Mouse (Mus musculus) inflammation-experienced regulatory T-cells, adult 6 months (primary cell): Measurements from ENCODE around the gene Arrdc5. TPM values are rescaled to one million over a fixed set of nuclear protein-coding genes. Genes with fewer than 3 reads are reported as not detected.

Experiments used
- ATAC-seq: one replicate; pipeline ENCODE4 v1.8.0; 2017
- polyA plus RNA-seq, 3 experiments: library from polyadenylated mRNA; unstranded; fragments of 100-300 nt; shearing (Covaris generic); gene quantifications; one replicate each; pipeline ENCODE4 v1.2.1; 2017

Gene Arrdc5
- polyA plus RNA-seq, 3 experiments from 2014 or later = not detected

- no peak for ATAC-seq
Observed at GRCm38 (mm10) chr17:56254695-56255094, 45.4 kb downstream of the Arrdc5 start.

- ATAC-seq = peak; percentile 28
Observed at GRCm38 (mm10) chr17:56251136-56251829, 48.8 kb downstream of the Arrdc5 start.

- ATAC-seq = no peak
Observed at GRCm38 (mm10) chr17:56245608-56246007, 54.5 kb downstream of the Arrdc5 start.

Other genes with a start within 250 kb of the Arrdc5 start
- 10 to 100 TPM; 28.7 to 41.6 (median 34.2) TPM for gene Ubxn6, start 225.3 kb downstream of the Arrdc5 start, polyA plus RNA-seq
- gene Hdgfl2, start 220.7 kb downstream of the Arrdc5 start, polyA plus RNA-seq = 10 to 100 TPM; 32.5 to 58.6 (median 40.3) TPM
- under 1 TPM in 1 of 3 experiments, not detected in 2; 0.09 TPM for gene Plin4, start 190.5 kb downstream of the Arrdc5 start, polyA plus RNA-seq
- under 1 TPM in 1 of 3 experiments, not detected in 2; 0.16 TPM for gene Plin5, start 182.7 kb downstream of the Arrdc5 start, polyA plus RNA-seq
- not detected for gene Lrg1, start 178.3 kb downstream of the Arrdc5 start, polyA plus RNA-seq
- gene Sema6b, start 159.9 kb downstream of the Arrdc5 start, polyA plus RNA-seq = under 1 TPM in 1 of 3 experiments, not detected in 2; 0.13 TPM
- 10 to 100 TPM; 29.8 to 39.7 (median 37.9) TPM for gene Tnfaip8l1, start 137.8 kb downstream of the Arrdc5 start, polyA plus RNA-seq
- 10 to 100 TPM; 53.3 to 65.6 (median 59.5) TPM for gene Mydgf, start 116.4 kb downstream of the Arrdc5 start, polyA plus RNA-seq
- 10 to 100 TPM; 13.6 to 17.5 (median 14.5) TPM for gene Dpp9, start 81.4 kb downstream of the Arrdc5 start, polyA plus RNA-seq
- 1 to 10 TPM; 4.9 to 6.2 (median 6.1) TPM for gene Fem1a, start 43.5 kb downstream of the Arrdc5 start, polyA plus RNA-seq
- 10 to 100 TPM in 1 of 3 experiments, 1 to 10 TPM in 2; 8.1 to 11.5 (median 8.7) TPM for gene Ticam1, start 23.5 kb downstream of the Arrdc5 start, polyA plus RNA-seq
- 10 to 100 TPM; 25.6 to 28.7 (median 25.6) TPM for gene Plin3, start 7.4 kb downstream of the Arrdc5 start, polyA plus RNA-seq
- gene Uhrf1, start 3.0 kb upstream of the Arrdc5 start, polyA plus RNA-seq = 10 to 100 TPM in 1 of 3 experiments, 1 to 10 TPM in 2; 7.1 to 60.4 (median 9.6) TPM
- gene Kdm4b, start 25.8 kb upstream of the Arrdc5 start, polyA plus RNA-seq = 1 to 10 TPM; 3.2 to 8.4 (median 8.0) TPM
- 10 to 100 TPM in 1 of 3 experiments, 1 to 10 TPM in 2; 7.2 to 10.9 (median 8.8) TPM for gene Ptprs, start 176.2 kb upstream of the Arrdc5 start, polyA plus RNA-seq
- not detected for gene Znrf4, start 212.1 kb upstream of the Arrdc5 start, polyA plus RNA-seq